Mouse (Mus musculus): ENCODE measurements at regions not wholly inside any gene's neighbourhood (a gene's known extent, or its start where the extent isn't known, plus 50 kb on each side); places are given as distances from the start of the nearest gene placed in this dataset.
"Not testable (repeated sequence)": the region's sequence is repeated elsewhere in the genome, so short reads cannot be mapped to it uniquely, and the experiment has no call there.

DNA sequence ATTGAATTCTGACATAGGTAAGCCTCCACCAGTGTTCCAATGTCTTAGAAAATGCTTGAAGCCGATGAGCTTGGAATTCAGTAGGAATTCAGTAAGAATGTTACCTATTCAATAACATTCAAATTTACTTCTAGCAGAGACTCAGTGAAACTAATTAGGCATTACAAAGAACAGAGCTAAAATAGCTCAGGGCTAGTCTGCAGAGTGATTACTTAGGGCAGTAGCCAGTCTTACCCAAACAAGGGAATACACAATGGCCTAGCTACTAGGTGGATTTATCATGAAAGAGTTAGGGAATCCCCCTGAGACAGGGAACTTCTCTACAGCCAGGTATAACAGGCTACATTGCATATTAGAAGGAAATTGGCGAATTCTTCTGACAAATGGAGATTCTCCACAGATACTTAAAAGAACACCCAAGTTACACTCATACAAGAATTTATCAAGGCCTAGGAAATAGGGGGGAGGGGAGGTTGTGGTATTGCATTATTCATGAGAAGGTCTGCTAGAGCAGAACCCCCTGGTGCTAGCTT, 799.6 kb downstream of the 1700064H15Rik start:
- not testable (repeated sequence) for TF ChIP-seq CTCF (IDR thresholded peaks at IDR 0.05; ENCODE audit: extremely low read depth, insufficient read length, insufficient replicate concordance, low read depth, low read length); POLR2A (IDR thresholded peaks at IDR 0.05; ENCODE audit: low read depth, low read length)

Measured in small intestine, adult 2 months (tissue).